Mouse (Mus musculus) liver, embryonic 13.5 days (tissue): ENCODE measurements around the gene Nme9. TPM values are rescaled to one million over a fixed set of nuclear protein-coding genes. Genes with fewer than 3 reads are reported as not detected.

ENCODE experiments used
- ATAC-seq: fragments of 200-750 bp; cut with Nextera tagmentation; 2 replicates; pipeline ENCODE4 v1.8.0; 2017; ENCODE audit warnings: low read depth, mild to moderate bottlenecking, moderate number of reproducible peaks, moderate library complexity
- DNase-seq: peaks from one replicate; pipeline ENCODE4 v3.0.0; 2022
- H3K27ac ChIP-seq: fragments of 300-500 bp; sonication (generic); 2 replicates; pipeline ENCODE4 v1.5.1; 2015; ENCODE audit warnings: moderate library complexity, mild to moderate bottlenecking, inconsistent platforms
- H3K27me3 ChIP-seq: fragments of 300-500 bp; sonication (generic); 2 replicates; pipeline ENCODE4 v1.6.1; 2015; ENCODE audit warnings: mild to moderate bottlenecking, inconsistent platforms
- H3K36me3 ChIP-seq: fragments of 300-500 bp; sonication (generic); 2 replicates; pipeline ENCODE4 v1.6.1; 2015; ENCODE audit warnings: mild to moderate bottlenecking, inconsistent platforms
- H3K4me1 ChIP-seq: fragments of 300-500 bp; sonication (generic); replicated peaks from 2 replicates; pipeline ENCODE4 v1.6.1; 2015; ENCODE audit warnings: inconsistent platforms
- H3K4me2 ChIP-seq: fragments of 300-500 bp; sonication (generic); 2 replicates; pipeline ENCODE4 v1.6.1; 2015; ENCODE audit warnings: inconsistent platforms, mild to moderate bottlenecking, moderate library complexity
- H3K4me3 ChIP-seq: fragments of 300-500 bp; sonication (generic); replicated peaks from 2 replicates; pipeline ENCODE4 v1.5.1; 2015; ENCODE audit warnings: mild to moderate bottlenecking, inconsistent platforms
- H3K9ac ChIP-seq: fragments of 300-500 bp; sonication (generic); 2 replicates; pipeline ENCODE4 v1.6.1; 2015; ENCODE audit warnings: mild to moderate bottlenecking, inconsistent platforms
- H3K9me3 ChIP-seq: fragments of 300-500 bp; sonication (generic); replicated peaks from 2 replicates; pipeline ENCODE4 v1.6.1; 2016; ENCODE audit warnings: inconsistent platforms
- WGBS: fragments of 180-500 bp; shearing (Covaris S2); methylation state at CpG from one replicate; pipeline ENCODE4 v1.1.7; 2015; ENCODE audit not compliant: insufficient replicate concordance; 5-methylcytosine and 5-hydroxymethylcytosine counted together
- polyA plus RNA-seq: library from polyadenylated mRNA; unstranded; fragments of >200 nt; fragmentation: Nextera tagmentation; extraction: Ambion mirVana; gene quantifications from 2 replicates; pipeline ENCODE4 v1.2.1, GENCODE M21; 2015

Gene Nme9
- polyA plus RNA-seq, 1 experiment from 2014 or later = not detected

- ATAC-seq (no peak), DNase-seq (no peak)
- Histone ChIP-seq H3K9ac (peak within 1 kb of the TSS; percentile 70), H3K27ac (no peak within 1 kb of the TSS), H3K4me3 (peak within 1 kb of the TSS; percentile 64), H3K4me1 (peaks cover 27% of the 10 kb centered on the region), H3K36me3 (no peaks in the 10 kb centered on the region), H3K27me3 (peaks cover 66% of the 10 kb centered on the region), H3K4me2 (peak within 1 kb of the TSS; percentile 77), H3K9me3 (no peaks in the 10 kb centered on the region)
- WGBS = 16% methylated on average over 27 of the region's 27 CpGs
Observed at GRCm38 (mm10) chr9:99437031-99437764, 14.1 kb upstream of the Nme9 start, which contains the start of gene Mras. Gene Mras, minus strand, starts transcription at chr9:99437381.

GRCm38 (mm10) chr9:99437781-99438565 lies 13.3 kb upstream of the Nme9 start:
- no peak for ATAC-seq
- Histone ChIP-seq H3K9ac (no peak overlapping the region), H3K27me3 (peaks cover 66% of the 10 kb centered on the region), H3K4me2 (no peak overlapping the region), H3K4me3 (no peak overlapping the region), H3K36me3 (no peaks in the 10 kb centered on the region), H3K27ac (no peak overlapping the region), H3K9me3 (no peaks in the 10 kb centered on the region), H3K4me1 (peaks cover 21% of the 10 kb centered on the region)
- DNase-seq = no peak
- WGBS = 57% methylated on average over 12 of the region's 12 CpGs

- H3K4me2 ChIP-seq = no peak overlapping the region
- ATAC-seq = no peak
- 64% methylated on average over 8 of the region's 8 CpGs for WGBS
Observed at GRCm38 (mm10) chr9:99439064-99439463, 12.2 kb upstream of the Nme9 start.

GRCm38 (mm10) chr9:99440941-99441340 lies 10.3 kb upstream of the Nme9 start:
- no peak overlapping the region for H3K9ac ChIP-seq
- H3K27me3 ChIP-seq = peaks cover 41% of the 10 kb centered on the region
- no peaks in the 10 kb centered on the region for H3K9me3 ChIP-seq
- 67% methylated on average over 5 of the region's 5 CpGs for WGBS
- H3K4me3 ChIP-seq = no peak overlapping the region
- no peak overlapping the region for H3K27ac ChIP-seq
- no peak for DNase-seq
- ATAC-seq = no peak
- peaks cover 4% of the 10 kb centered on the region; the same call in 1 of the 2 replicates for H3K4me1 ChIP-seq
- H3K4me2 ChIP-seq = no peak overlapping the region
- H3K36me3 ChIP-seq = no peaks in the 10 kb centered on the region

More at GRCm38 (mm10) chr9:99439064-99439463, 12.2 kb upstream of the Nme9 start:
- Histone ChIP-seq H3K9ac (no peak overlapping the region), H3K9me3 (no peaks in the 10 kb centered on the region), H3K4me3 (no peak overlapping the region), H3K27ac (no peak overlapping the region), H3K4me1 (peaks cover 15% of the 10 kb centered on the region; the same call in 1 of the 2 replicates), H3K36me3 (no peaks in the 10 kb centered on the region), H3K27me3 (peaks cover 60% of the 10 kb centered on the region)
- DNase-seq = no peak

- no peaks in the 10 kb centered on the region for H3K36me3 ChIP-seq
- no peak overlapping the region for H3K4me3 ChIP-seq
- peak; percentile 29; the same call in 1 of the 2 replicates for ATAC-seq
- H3K27ac ChIP-seq = no peak overlapping the region
- 78% methylated on average over 4 of the region's 4 CpGs for WGBS
- peaks cover 32% of the 10 kb centered on the region for H3K27me3 ChIP-seq
- H3K9ac ChIP-seq = no peak overlapping the region
- no peak overlapping the region for H3K4me2 ChIP-seq
- H3K4me1 ChIP-seq = no peaks in the 10 kb centered on the region; the same call in 1 of the 2 replicates
- H3K9me3 ChIP-seq = no peaks in the 10 kb centered on the region
- no peak for DNase-seq
Observed at GRCm38 (mm10) chr9:99441647-99442433, 9.4 kb upstream of the Nme9 start.

- no peak for DNase-seq
- no peak overlapping the region for H3K4me2 ChIP-seq
- H3K4me3 ChIP-seq = no peak overlapping the region
- no peaks in the 10 kb centered on the region for H3K9me3 ChIP-seq
- H3K36me3 ChIP-seq = no peaks in the 10 kb centered on the region
- no peaks in the 10 kb centered on the region for H3K4me1 ChIP-seq
- no peak overlapping the region for H3K27ac ChIP-seq
- H3K27me3 ChIP-seq = 0 out of 2 replicates have a peak, but pooled peaks cover 4% of the 10 kb centered on the region
- no peak for ATAC-seq
- H3K9ac ChIP-seq = no peak overlapping the region
- 30% methylated on average over 8 of the region's 8 CpGs for WGBS
Observed at GRCm38 (mm10) chr9:99444590-99445178, 6.6 kb upstream of the Nme9 start.

- Histone ChIP-seq H3K4me1 (no peaks in the 10 kb centered on the region), H3K36me3 (no peaks in the 10 kb centered on the region), H3K27me3 (peaks cover 7% of the 10 kb centered on the region), H3K4me2 (no peak overlapping the region), H3K27ac (no peak overlapping the region), H3K9me3 (no peaks in the 10 kb centered on the region), H3K4me3 (no peak overlapping the region), H3K9ac (no peak overlapping the region)
- no peak for ATAC-seq
- no peak for DNase-seq
Observed at GRCm38 (mm10) chr9:99446259-99446658, 5.0 kb upstream of the Nme9 start.

GRCm38 (mm10) chr9:99447323-99447722 lies 4.0 kb upstream of the Nme9 start:
- H3K9ac ChIP-seq = no peak overlapping the region
- DNase-seq (no peak), ATAC-seq (no peak)
- H3K27me3 ChIP-seq = peaks cover 16% of the 10 kb centered on the region
- no peak overlapping the region for H3K4me3 ChIP-seq
- no peak overlapping the region for H3K27ac ChIP-seq
- H3K36me3 ChIP-seq = no peaks in the 10 kb centered on the region
- WGBS = 59% methylated on average over 3 of the region's 3 CpGs
- no peaks in the 10 kb centered on the region for H3K4me1 ChIP-seq
- no peaks in the 10 kb centered on the region for H3K9me3 ChIP-seq
- H3K4me2 ChIP-seq = no peak overlapping the region

- WGBS = 30% methylated on average over 9 of the region's 9 CpGs
- Histone ChIP-seq H3K4me2 (no peak overlapping the region), H3K9ac (no peak overlapping the region), H3K27me3 (peaks cover 23% of the 10 kb centered on the region), H3K36me3 (no peaks in the 10 kb centered on the region), H3K27ac (no peak overlapping the region), H3K4me1 (no peaks in the 10 kb centered on the region), H3K9me3 (no peaks in the 10 kb centered on the region), H3K4me3 (no peak overlapping the region)
- DNase-seq (no peak), ATAC-seq (no peak)
Observed at GRCm38 (mm10) chr9:99449886-99450647, 1.2 kb upstream of the Nme9 start.

GRCm38 (mm10) chr9:99454211-99454610 lies 2.9 kb downstream of the Nme9 start:
- no peak for DNase-seq
- Histone ChIP-seq H3K9me3 (no peaks in the 10 kb centered on the region), H3K36me3 (no peaks in the 10 kb centered on the region), H3K4me2 (no peak overlapping the region), H3K27me3 (peaks cover 27% of the 10 kb centered on the region), H3K4me1 (no peaks in the 10 kb centered on the region), H3K4me3 (no peak overlapping the region), H3K9ac (no peak overlapping the region), H3K27ac (no peak overlapping the region)
- 67% methylated on average over 4 of the region's 4 CpGs for WGBS
- ATAC-seq = no peak
